Mouse (Mus musculus) CH12.LX (cell line): ENCODE measurements around the gene Ern1. TPM values are rescaled to one million over a fixed set of nuclear protein-coding genes. Genes with fewer than 3 reads are reported as not detected.

ENCODE experiments used
- DNase-seq: peaks from one replicate; pipeline ENCODE4 v3.0.0-alpha.2; 2013; ENCODE audit errors: extremely low read depth
- H3K27ac ChIP-seq: 2 replicates; pipeline ENCODE4 v1.5.1; 2012; ENCODE audit warnings: low read depth, mild to moderate bottlenecking, control low read depth, moderate library complexity; ENCODE audit not compliant: insufficient read depth
- H3K27me3 ChIP-seq: replicated peaks from 2 replicates; pipeline ENCODE3; 2012; ENCODE audit warnings: inconsistent platforms
- H3K36me3 ChIP-seq, 2 experiments: replicated peaks in 1 of 2; 2 replicates each; pipeline versions ENCODE3 to v1.6.1; 2012; ENCODE audit warnings: inconsistent platforms in 1 of 2, low read length in 1 of 2, mild to moderate bottlenecking in 1 of 2, mixed read lengths in 1 of 2, moderate library complexity in 1 of 2; ENCODE audit not compliant: control insufficient read depth in 1 of 2, insufficient read depth in 1 of 2
- H3K4me1 ChIP-seq, 2 experiments: 2 replicates each; pipeline ENCODE4 v1.6.1; 2012; ENCODE audit warnings: inconsistent platforms in 1 of 2, moderate library complexity in 1 of 2; ENCODE audit not compliant: insufficient read depth in 2 of 2, control insufficient read depth in 1 of 2
- H3K4me2 ChIP-seq: 2 replicates; pipeline ENCODE4 v1.6.1; 2012; ENCODE audit warnings: low read depth, mild to moderate bottlenecking, control low read depth; ENCODE audit not compliant: poor library complexity, insufficient read depth, severe bottlenecking
- H3K4me3 ChIP-seq, 3 experiments: fragments of 150-350 bp in 1 of 3; sonication (generic) in 1 of 3; replicated peaks in 1 of 3; 2 replicates each; pipeline versions ENCODE3 to v1.5.1; 2011 to 2012; ENCODE audit warnings: low read depth in 2 of 3, low read length in 2 of 3, mild to moderate bottlenecking in 2 of 3, moderate library complexity in 2 of 3, control low read depth in 1 of 3, improper control_type of control experiment in 1 of 3, inconsistent platforms in 1 of 3, mixed read lengths in 1 of 3; ENCODE audit not compliant: poor library complexity in 1 of 3
- H3K79me2 ChIP-seq: replicated peaks from 2 replicates; pipeline ENCODE4 v1.6.1; 2012; ENCODE audit warnings: mild to moderate bottlenecking, moderate library complexity; ENCODE audit not compliant: control insufficient read depth, poor library complexity, insufficient read depth, severe bottlenecking; ENCODE audit errors: extremely low read depth
- H3K9ac ChIP-seq: 2 replicates; pipeline ENCODE4 v1.6.1; 2012; ENCODE audit warnings: low read depth, mild to moderate bottlenecking, control low read depth, moderate library complexity; ENCODE audit not compliant: insufficient read depth
- H3K9me3 ChIP-seq: replicated peaks from 2 replicates; pipeline ENCODE3; 2012; ENCODE audit warnings: low read length, inconsistent platforms, mixed read lengths
- BHLHE40 ChIP-seq: IDR thresholded peaks from 2 replicates; pipeline ENCODE4 v1.6.1; 2011; ENCODE audit warnings: mild to moderate bottlenecking, low read depth, low read length, improper control_type of control experiment
- CHD1 ChIP-seq: IDR thresholded peaks from 2 replicates; pipeline ENCODE4 v1.6.1; 2012; ENCODE audit warnings: low read depth, low read length, improper control_type of control experiment, inconsistent platforms
- CHD2 ChIP-seq: IDR thresholded peaks from 2 replicates; pipeline ENCODE4 v1.6.1; 2011; ENCODE audit warnings: low read length, improper control_type of control experiment
- E2F4 ChIP-seq: IDR thresholded peaks from 2 replicates; pipeline ENCODE4 v1.6.1; 2011; ENCODE audit warnings: low read depth, low read length, improper control_type of control experiment; ENCODE audit not compliant: insufficient replicate concordance
- ELF1 ChIP-seq: IDR thresholded peaks from 2 replicates; pipeline ENCODE4 v1.6.1; 2014; ENCODE audit warnings: low read depth, mild to moderate bottlenecking, inconsistent platforms, low read length, improper control_type of control experiment
- EP300 ChIP-seq: IDR thresholded peaks from 2 replicates; pipeline ENCODE4 v1.6.1; 2011; ENCODE audit warnings: low read length, improper control_type of control experiment
- HCFC1 ChIP-seq: IDR thresholded peaks from 2 replicates; pipeline ENCODE4 v1.6.1; 2012; ENCODE audit warnings: low read depth, mild to moderate bottlenecking, inconsistent platforms, low read length, improper control_type of control experiment
- IRF4 ChIP-seq: IDR thresholded peaks from 2 replicates; pipeline ENCODE4 v1.6.1; 2014; ENCODE audit warnings: low read depth, mild to moderate bottlenecking, inconsistent platforms, low read length, improper control_type of control experiment
- JUN ChIP-seq: IDR thresholded peaks from 2 replicates; pipeline ENCODE4 v1.6.1; 2011; ENCODE audit warnings: low read depth, mild to moderate bottlenecking, low read length, improper control_type of control experiment, moderate library complexity; ENCODE audit not compliant: insufficient read depth
- KAT2A ChIP-seq: IDR thresholded peaks from 2 replicates; pipeline ENCODE4 v1.6.1; 2012; ENCODE audit warnings: low read length, improper control_type of control experiment, inconsistent platforms; ENCODE audit not compliant: insufficient replicate concordance
- MAX ChIP-seq: IDR thresholded peaks from 2 replicates; pipeline ENCODE4 v1.6.1; 2011; ENCODE audit warnings: low read length, improper control_type of control experiment
- MAZ ChIP-seq: IDR thresholded peaks from 2 replicates; pipeline ENCODE4 v1.6.1; 2012; ENCODE audit warnings: low read depth, mild to moderate bottlenecking, inconsistent platforms, low read length, improper control_type of control experiment, moderate library complexity
- MEF2A ChIP-seq: IDR thresholded peaks from 2 replicates; pipeline ENCODE4 v1.6.1; 2014; ENCODE audit warnings: low read depth, mild to moderate bottlenecking, inconsistent platforms, low read length, improper control_type of control experiment, borderline replicate concordance
- MXI1 ChIP-seq: IDR thresholded peaks from 2 replicates; pipeline ENCODE4 v1.6.1; 2011; ENCODE audit warnings: mild to moderate bottlenecking, low read depth, low read length, improper control_type of control experiment
- MYC ChIP-seq: IDR thresholded peaks from 2 replicates; pipeline ENCODE4 v1.6.1; 2011; ENCODE audit warnings: low read depth, mild to moderate bottlenecking, improper control_type of control experiment, low read length
- NELFE ChIP-seq: IDR thresholded peaks from 2 replicates; pipeline ENCODE4 v1.6.1; 2011; ENCODE audit warnings: low read depth, low read length, improper control_type of control experiment
- NRF1 ChIP-seq: IDR thresholded peaks from 2 replicates; pipeline ENCODE4 v1.6.1; 2014; ENCODE audit warnings: low read depth, mild to moderate bottlenecking, inconsistent platforms, low read length, improper control_type of control experiment, moderate library complexity
- PAX5 ChIP-seq: IDR thresholded peaks from 2 replicates; pipeline ENCODE4 v1.6.1; 2012; ENCODE audit warnings: low read length, inconsistent platforms, mixed read lengths
- POLR2A ChIP-seq: IDR thresholded peaks from 2 replicates; pipeline ENCODE4 v1.6.1; 2011; ENCODE audit warnings: low read depth, mild to moderate bottlenecking, improper control_type of control experiment, low read length
- POLR2AphosphoS2 ChIP-seq: IDR thresholded peaks from 2 replicates; pipeline ENCODE4 v1.6.1; 2011; ENCODE audit warnings: low read depth, low read length, improper control_type of control experiment
- RAD21 ChIP-seq: IDR thresholded peaks from 2 replicates; pipeline ENCODE4 v1.6.1; 2011; ENCODE audit warnings: low read depth, mild to moderate bottlenecking, low read length, improper control_type of control experiment, moderate library complexity
- SMC3 ChIP-seq: IDR thresholded peaks from 2 replicates; pipeline ENCODE4 v1.6.1; 2011; ENCODE audit warnings: low read depth, low read length, improper control_type of control experiment
- TBP ChIP-seq: conservative IDR thresholded peaks from 2 replicates; pipeline ENCODE4 v1.6.1; 2011; ENCODE audit warnings: low read depth, low read length, improper control_type of control experiment
- TCF12 ChIP-seq: IDR thresholded peaks from 2 replicates; pipeline ENCODE4 v1.6.1; 2014; ENCODE audit warnings: low read depth, mild to moderate bottlenecking, inconsistent platforms, low read length, improper control_type of control experiment
- UBTF ChIP-seq: IDR thresholded peaks from 2 replicates; pipeline ENCODE4 v1.6.1; 2012; ENCODE audit warnings: low read depth, mild to moderate bottlenecking, inconsistent platforms, low read length, improper control_type of control experiment, moderate library complexity
- USF1 ChIP-seq: IDR thresholded peaks from 2 replicates; pipeline ENCODE4 v1.6.1; 2014; ENCODE audit warnings: low read depth, mild to moderate bottlenecking, inconsistent platforms, low read length, improper control_type of control experiment
- USF2 ChIP-seq: conservative IDR thresholded peaks from 2 replicates; pipeline ENCODE4 v1.6.1; 2011; ENCODE audit warnings: low read depth, low read length, improper control_type of control experiment
- ZC3H11A ChIP-seq: IDR thresholded peaks from 2 replicates; pipeline ENCODE4 v1.6.1; 2012; ENCODE audit warnings: low read depth, mild to moderate bottlenecking, inconsistent platforms, low read length, improper control_type of control experiment
- ZKSCAN1 ChIP-seq: IDR thresholded peaks from 2 replicates; pipeline ENCODE4 v1.6.1; 2012; ENCODE audit warnings: low read depth, inconsistent platforms, low read length, improper control_type of control experiment, borderline replicate concordance
- ZMIZ1 ChIP-seq: IDR thresholded peaks from 2 replicates; pipeline ENCODE4 v1.6.1; 2012; ENCODE audit warnings: low read depth, mild to moderate bottlenecking, inconsistent platforms, low read length, improper control_type of control experiment
- ZNF384 ChIP-seq: IDR thresholded peaks from 2 replicates; pipeline ENCODE4 v1.6.1; 2012; ENCODE audit warnings: low read depth, low read length, improper control_type of control experiment, inconsistent platforms
- dilution Hi-C: fragments of 300-500 bp; cut with MboI; formaldehyde crosslinking; loops from 2 replicates; pipeline ENCODE4 v1.14.3; 2020; ENCODE audit warnings: low sequenced_read_pairs; ENCODE audit not compliant: extremely low pct_unique_long_range_greater_than_20kb, extremely low pct_ligation_motif_present
- in situ Hi-C: fragments of 300-500 bp; cut with MboI; formaldehyde crosslinking; loops from 3 replicates; pipeline ENCODE4 v1.14.3; 2019; ENCODE audit warnings: low sequenced_read_pairs, low pct_ligation_motif_present, low pct_unique_long_range_greater_than_20kb, mixed read lengths
- polyA plus RNA-seq: library from polyadenylated mRNA; unstranded; fragments of >175 nt; gene quantifications from 2 replicates; pipeline ENCODE4 v1.2.1, GENCODE M21; 2012; ENCODE audit warnings: low read depth; ENCODE audit not compliant: insufficient read length
- total RNA-seq, 2 experiments: library from RNA; depleted of rRNA; stranded (reverse); fragments of 300-350 nt in 1 of 2; fragments of >200 nt in 1 of 2; gene quantifications; 2 replicates each; pipeline ENCODE4 v1.2.3; 2012 to 2014

The Ern1 gene
- total and polyA plus RNA-seq, 3 experiments: 3.0 to 21.7 (median 7.7) TPM

DNA sequence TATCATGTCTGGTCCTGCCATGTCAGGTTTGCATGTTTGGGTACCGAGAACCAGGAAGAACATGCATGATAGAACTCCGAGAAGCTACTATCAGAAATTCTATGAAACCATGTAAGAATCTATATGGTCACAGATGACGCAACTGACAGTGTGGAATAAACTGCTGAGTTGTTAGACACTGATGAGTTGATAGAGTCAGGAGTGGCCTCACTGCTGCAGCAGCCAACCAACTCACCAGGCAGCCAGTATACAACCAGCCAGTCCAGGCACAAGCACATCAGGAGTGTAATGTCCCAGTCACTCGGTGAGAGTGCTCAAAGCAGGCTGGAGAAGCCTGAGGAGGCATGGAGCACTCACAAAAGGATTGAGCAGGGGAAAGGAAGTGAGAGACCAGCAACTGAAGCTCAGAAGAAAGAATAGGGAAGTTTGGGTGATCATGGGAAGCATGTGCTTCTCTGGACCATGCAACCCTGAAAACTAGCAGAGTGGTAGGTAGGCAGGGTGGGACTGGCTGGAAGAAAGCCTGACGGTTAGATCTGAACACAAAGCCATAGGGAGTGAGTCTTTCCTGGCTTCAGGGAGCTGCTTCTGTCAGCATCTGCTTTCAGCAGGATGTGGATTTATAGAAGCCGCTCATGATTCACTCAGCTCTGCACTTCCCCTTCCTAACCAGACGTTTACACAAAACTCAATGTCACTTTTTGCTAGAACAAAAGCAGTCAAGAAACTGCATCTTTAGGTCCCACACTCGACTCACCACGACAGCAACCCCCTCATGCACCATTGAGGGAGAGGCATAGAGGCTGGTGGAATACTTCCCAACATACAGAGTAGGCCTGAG lies 68.2 kb downstream of the Ern1 start:
- no peak for TF ChIP-seq SMC3
- no peak for TF ChIP-seq NRF1
- no peak for TF ChIP-seq USF2
- TF ChIP-seq MAX: peak; percentile 29; the same call in 1 of the 2 replicates
- peak overlapping the region; percentile 49; the same call in 1 of the 2 replicates for H3K27ac ChIP-seq
- no peaks in the 10 kb centered on the region for H3K27me3 ChIP-seq
- dilution Hi-C loops: no loop called here
- no peaks in the 10 kb centered on the region for H3K9me3 ChIP-seq
- H3K4me2 ChIP-seq: no peak overlapping the region
- H3K4me1 ChIP-seq: peaks cover 15 to 40% of the 10 kb centered on the region in 2 experiments
- H3K36me3 ChIP-seq: peaks cover 69 to 77% of the 10 kb centered on the region in 2 experiments
- H3K4me3 ChIP-seq: no peak overlapping the region
- H3K79me2 ChIP-seq: peaks cover 9% of the 10 kb centered on the region
- no peak for DNase-seq
- in situ Hi-C loops: loop anchor here (5.0 kb wide), 1 partner anchor 63 kb away; no protein-coding TSS in a partner anchor
- no peak overlapping the region for H3K9ac ChIP-seq

DNA sequence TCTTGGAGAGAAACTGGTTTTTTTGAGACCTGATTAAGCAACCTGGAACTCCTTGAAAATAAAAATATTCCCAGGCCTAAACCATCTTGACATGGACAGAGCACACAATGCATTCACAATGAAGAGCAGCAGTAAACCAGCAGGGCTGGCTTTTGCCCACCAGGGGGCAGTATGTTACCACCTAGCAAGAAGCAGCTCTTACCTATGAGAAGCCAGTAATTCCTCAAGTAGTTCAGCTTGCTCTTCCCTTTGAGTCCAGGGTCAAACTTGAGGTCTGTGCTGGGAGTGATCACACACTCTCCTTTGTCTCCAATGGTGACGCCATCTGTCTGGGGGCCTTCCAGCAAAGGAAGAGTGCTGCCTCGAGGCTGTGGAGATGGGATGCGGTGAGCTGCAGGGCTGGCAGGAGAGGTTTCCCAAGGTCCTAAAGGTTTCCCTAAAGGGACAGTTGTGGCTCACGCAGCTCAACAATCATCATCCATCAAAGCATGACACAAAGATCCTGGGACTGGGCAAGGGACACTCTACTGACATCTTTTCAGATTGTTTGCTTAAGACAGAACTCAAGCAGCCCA lies 68.9 kb downstream of the Ern1 start:
- in situ Hi-C loops: loop anchor here (5.0 kb wide), 1 partner anchor 64 kb away; no protein-coding TSS in a partner anchor
- Histone ChIP-seq H3K79me2 (peaks cover 9% of the 10 kb centered on the region), H3K36me3 (peaks cover 72 to 81% of the 10 kb centered on the region in 2 experiments), H3K4me3 (no peak overlapping the region), H3K9me3 (no peaks in the 10 kb centered on the region), H3K9ac (no peak overlapping the region), H3K27me3 (no peaks in the 10 kb centered on the region), H3K27ac (no peak overlapping the region), H3K4me1 (peaks cover 15 to 46% of the 10 kb centered on the region in 2 experiments), H3K4me2 (no peak overlapping the region)
- peak; percentile 93 for DNase-seq
- dilution Hi-C loops: no loop called here
- TF ChIP-seq EP300 (no peak), CHD2 (no peak), ZNF384 (peak; percentile 51; the same call in 1 of the 2 replicates), CHD1 (no peak), PAX5 (no peak), HCFC1 (peak; percentile 33; the same call in 1 of the 2 replicates), ELF1 (no peak), ZC3H11A (peak; percentile 96), MEF2A (peak; percentile 55; the same call in 1 of the 2 replicates), JUN (no peak), BHLHE40 (no peak), E2F4 (no peak), USF1 (no peak), MXI1 (no peak), POLR2A (no peak), TBP (no peak), ZMIZ1 (no peak), IRF4 (peak; percentile 62), ZKSCAN1 (no peak), POLR2AphosphoS2 (no peak), NELFE (peak; percentile 56), SMC3 (peak; percentile 100), KAT2A (no peak), MAZ (no peak), UBTF (no peak), TCF12 (no peak), RAD21 (peak; percentile 99), MYC (peak; percentile 49; the same call in 1 of the 2 replicates)
